Mouse (Mus musculus) midbrain, embryonic 11.5 days (tissue): ENCODE measurements around the gene Muc1. TPM values are rescaled to one million over a fixed set of nuclear protein-coding genes. Genes with fewer than 3 reads are reported as not detected.
"Not testable (repeated sequence)": the region's sequence is repeated elsewhere in the genome, so short reads cannot be mapped to it uniquely, and the experiment has no call there.

Experiments
- ATAC-seq: fragments of 200-750 bp; cut with Nextera tagmentation; 2 replicates; pipeline ENCODE4 v1.8.0; 2017; ENCODE audit warnings: moderate TSS enrichment, moderate library complexity; ENCODE audit not compliant: low FRiP score
- DNase-seq: peaks from one replicate; pipeline ENCODE4 v3.0.0; 2015; ENCODE audit warnings: low spot score; ENCODE audit errors: missing footprints
- H3K27ac ChIP-seq: fragments of 300-500 bp; sonication (generic); 2 replicates; pipeline ENCODE4 v1.5.1; 2014; ENCODE audit warnings: low read depth, low read length
- H3K27me3 ChIP-seq: fragments of 300-500 bp; sonication (generic); 2 replicates; pipeline ENCODE4 v1.6.1; 2014; ENCODE audit warnings: mild to moderate bottlenecking, low read length, moderate library complexity, mixed read lengths; ENCODE audit not compliant: control insufficient read depth, insufficient read depth
- H3K36me3 ChIP-seq: fragments of 300-500 bp; sonication (generic); 2 replicates; pipeline ENCODE4 v1.6.1; 2014; ENCODE audit warnings: mild to moderate bottlenecking, low read length, moderate library complexity, mixed read lengths; ENCODE audit not compliant: control insufficient read depth, insufficient read depth
- H3K4me1 ChIP-seq: fragments of 300-500 bp; sonication (generic); 2 replicates; pipeline ENCODE4 v1.6.1; 2014; ENCODE audit warnings: low read length; ENCODE audit not compliant: control insufficient read depth, insufficient read depth
- H3K4me2 ChIP-seq: fragments of 300-500 bp; sonication (generic); 2 replicates; pipeline ENCODE4 v1.6.1; 2014; ENCODE audit warnings: mild to moderate bottlenecking, moderate library complexity
- H3K4me3 ChIP-seq: fragments of 300-500 bp; sonication (generic); 2 replicates; pipeline ENCODE4 v1.5.1; 2014; ENCODE audit warnings: low read depth, low read length
- H3K9ac ChIP-seq: fragments of 300-500 bp; sonication (generic); 2 replicates; pipeline ENCODE4 v1.6.1; 2014; ENCODE audit warnings: low read length
- H3K9me3 ChIP-seq: fragments of 300-500 bp; sonication (generic); 2 replicates; pipeline ENCODE4 v1.6.1; 2016; ENCODE audit warnings: low read length; ENCODE audit not compliant: control insufficient read depth
- WGBS: fragments of 180-500 bp; shearing (Covaris S2); extraction: QIAGEN DNeasy Blood & Tissue Kit; methylation state at CpG from one replicate; pipeline ENCODE4 v1.1.7; 2014; 5-methylcytosine and 5-hydroxymethylcytosine counted together
- polyA plus RNA-seq: library from polyadenylated mRNA; unstranded; fragments of >200 nt; fragmentation: Nextera tagmentation; extraction: Ambion mirVana; gene quantifications from 2 replicates; pipeline ENCODE4 v1.2.1, GENCODE M21; 2014

Muc1 gene
- polyA plus RNA-seq, 1 experiment from 2014 or later: 2.7 TPM

DNA sequence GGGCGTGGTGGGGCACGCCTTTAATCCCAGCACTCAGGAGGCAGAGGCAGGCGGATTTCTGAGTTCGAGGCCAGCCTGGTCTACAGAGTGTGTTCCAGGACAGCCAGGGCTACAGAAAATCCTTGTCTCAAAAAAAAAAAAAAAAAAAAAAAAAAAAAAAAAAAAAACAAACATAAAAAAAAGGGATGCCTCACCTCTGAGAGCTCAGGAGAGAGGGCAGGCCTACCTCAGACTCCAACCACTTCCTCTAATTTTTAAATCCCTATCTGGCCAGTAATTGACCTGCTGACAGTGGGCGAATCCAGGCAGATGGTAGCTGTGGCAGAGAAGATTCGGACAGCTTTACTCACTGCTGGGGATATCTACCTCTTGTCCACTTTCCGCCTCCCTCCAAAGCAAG, 12.4 kb upstream of the Muc1 start:
- Histone ChIP-seq H3K4me2 (peak overlapping the region; percentile 82), H3K4me1 (peaks cover 36% of the 10 kb centered on the region), H3K9ac (peak overlapping the region; percentile 72; the same call in 1 of the 2 replicates)
- not testable (repeated sequence) for H3K9me3 ChIP-seq, H3K4me3 ChIP-seq, H3K27me3 ChIP-seq, DNase-seq, H3K36me3 ChIP-seq, ATAC-seq, H3K27ac ChIP-seq
- WGBS: 77% methylated on average over 7 of the region's 7 CpGs

DNA sequence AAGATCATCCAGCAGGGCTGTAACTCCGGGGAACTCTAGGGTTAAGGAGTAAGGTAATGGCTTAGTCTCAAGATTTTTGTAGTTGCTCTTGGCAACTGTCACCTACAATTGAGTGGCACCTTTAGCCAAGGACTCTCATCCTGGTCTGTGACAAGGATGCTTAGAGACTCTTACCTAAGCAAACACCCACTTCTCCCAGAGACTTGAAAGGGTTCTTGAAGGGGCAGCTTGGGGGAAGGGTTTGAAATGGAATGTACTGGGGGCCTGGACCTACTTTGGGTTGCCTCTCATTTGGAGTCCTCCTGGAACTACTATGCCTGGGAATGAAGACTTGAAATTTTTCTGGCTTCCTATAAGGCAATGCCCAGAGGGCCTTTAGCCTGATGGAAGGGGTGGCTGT, 10.6 kb upstream of the Muc1 start:
- no peak overlapping the region; the same call in 1 of the 2 replicates for H3K27ac ChIP-seq
- no peaks in the 10 kb centered on the region for H3K27me3 ChIP-seq
- no peaks in the 10 kb centered on the region for H3K9me3 ChIP-seq
- WGBS: 85% methylated on average over 1 of the region's 1 CpGs
- no peak overlapping the region for H3K9ac ChIP-seq
- H3K4me1 ChIP-seq: peaks cover 43% of the 10 kb centered on the region
- DNase-seq: no peak
- no peak overlapping the region for H3K4me2 ChIP-seq
- peaks cover 5% of the 10 kb centered on the region; the same call in 1 of the 2 replicates for H3K36me3 ChIP-seq
- no peak for ATAC-seq
- no peak overlapping the region for H3K4me3 ChIP-seq

DNA sequence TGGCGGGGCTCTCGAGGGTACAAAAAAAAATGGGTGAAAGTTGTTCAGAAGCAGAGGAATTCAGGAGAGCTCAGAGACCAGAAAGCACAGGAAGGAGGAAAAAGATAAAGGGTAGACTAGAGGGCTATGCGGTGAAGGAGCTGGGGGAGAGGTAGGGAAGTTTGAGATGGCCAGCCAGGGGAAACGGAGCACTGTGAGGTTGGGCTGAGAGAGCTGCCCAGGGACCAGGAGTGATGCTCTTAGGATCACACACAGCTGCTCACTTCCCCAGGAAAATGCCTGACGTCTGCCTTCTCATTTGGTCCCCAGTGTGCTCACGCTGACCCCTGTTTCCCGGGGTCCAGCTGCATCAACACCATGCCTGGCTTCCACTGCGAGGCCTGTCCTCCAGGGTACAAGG, 9.3 kb upstream of the Muc1 start:
- no peak overlapping the region; the same call in 1 of the 2 replicates for H3K9ac ChIP-seq
- H3K27me3 ChIP-seq: no peaks in the 10 kb centered on the region
- H3K4me3 ChIP-seq: no peak overlapping the region
- H3K27ac ChIP-seq: peak overlapping the region; percentile 32; the same call in 1 of the 2 replicates
- 50% methylated on average over 8 of the region's 8 CpGs for WGBS
- peaks cover 54% of the 10 kb centered on the region for H3K4me1 ChIP-seq
- peaks cover 9% of the 10 kb centered on the region; the same call in 1 of the 2 replicates for H3K36me3 ChIP-seq
- no peak for DNase-seq
- no peaks in the 10 kb centered on the region for H3K9me3 ChIP-seq
- H3K4me2 ChIP-seq: no peak overlapping the region
- no peak for ATAC-seq

DNA sequence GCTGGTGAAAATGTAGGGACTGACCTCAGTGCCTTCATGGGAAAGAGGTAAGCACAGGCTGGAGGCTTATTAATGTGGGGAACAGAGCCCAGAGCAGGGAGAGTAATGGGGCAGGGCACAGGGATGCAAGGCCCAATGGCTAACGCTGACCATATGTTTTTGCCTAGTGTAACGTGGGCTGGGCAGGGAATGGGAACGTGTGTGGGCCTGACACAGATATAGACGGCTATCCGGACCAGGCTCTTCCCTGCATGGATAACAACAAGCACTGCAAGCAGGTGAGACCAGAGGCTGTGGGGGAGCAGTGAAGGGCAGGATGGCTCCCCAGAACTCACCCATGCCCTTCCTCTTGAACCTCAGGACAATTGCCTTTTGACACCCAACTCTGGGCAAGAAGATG, 7.7 kb upstream of the Muc1 start:
- peaks cover 9% of the 10 kb centered on the region; the same call in 1 of the 2 replicates for H3K36me3 ChIP-seq
- DNase-seq (no peak), ATAC-seq (no peak)
- no peaks in the 10 kb centered on the region for H3K27me3 ChIP-seq
- no peak overlapping the region for H3K4me2 ChIP-seq
- WGBS: 80% methylated on average over 5 of the region's 5 CpGs
- H3K4me1 ChIP-seq: peaks cover 47% of the 10 kb centered on the region
- no peak overlapping the region; the same call in 1 of the 2 replicates for H3K27ac ChIP-seq
- H3K9me3 ChIP-seq: no peaks in the 10 kb centered on the region
- H3K9ac ChIP-seq: no peak overlapping the region
- no peak overlapping the region for H3K4me3 ChIP-seq

DNA sequence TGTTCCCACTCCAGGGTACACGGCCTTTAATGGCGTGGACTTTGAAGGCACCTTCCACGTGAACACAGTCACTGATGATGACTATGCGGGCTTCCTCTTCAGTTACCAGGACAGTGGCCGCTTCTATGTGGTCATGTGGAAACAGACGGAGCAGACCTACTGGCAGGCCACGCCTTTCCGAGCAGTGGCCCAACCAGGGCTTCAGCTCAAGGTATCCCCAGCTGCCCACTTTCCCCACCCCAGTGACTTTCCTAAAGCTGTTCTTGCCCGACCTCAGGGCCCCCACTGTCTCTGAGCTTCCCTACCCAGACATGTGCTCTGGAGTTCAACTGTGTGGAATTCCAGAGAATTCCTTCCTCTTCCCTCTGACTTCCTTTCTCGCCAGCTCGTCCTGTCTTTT, 4.1 kb upstream of the Muc1 start:
- H3K9me3 ChIP-seq: no peaks in the 10 kb centered on the region
- peak overlapping the region; percentile 89 for H3K27ac ChIP-seq
- 33% methylated on average over 11 of the region's 11 CpGs for WGBS
- peaks cover 46% of the 10 kb centered on the region for H3K4me1 ChIP-seq
- no peaks in the 10 kb centered on the region for H3K27me3 ChIP-seq
- H3K4me2 ChIP-seq: peak overlapping the region; percentile 83
- H3K36me3 ChIP-seq: peaks cover 9% of the 10 kb centered on the region; the same call in 1 of the 2 replicates
- ATAC-seq (no peak), DNase-seq (peak; percentile 89)
- peak overlapping the region; percentile 63 for H3K4me3 ChIP-seq
- H3K9ac ChIP-seq: peak overlapping the region; percentile 93

DNA sequence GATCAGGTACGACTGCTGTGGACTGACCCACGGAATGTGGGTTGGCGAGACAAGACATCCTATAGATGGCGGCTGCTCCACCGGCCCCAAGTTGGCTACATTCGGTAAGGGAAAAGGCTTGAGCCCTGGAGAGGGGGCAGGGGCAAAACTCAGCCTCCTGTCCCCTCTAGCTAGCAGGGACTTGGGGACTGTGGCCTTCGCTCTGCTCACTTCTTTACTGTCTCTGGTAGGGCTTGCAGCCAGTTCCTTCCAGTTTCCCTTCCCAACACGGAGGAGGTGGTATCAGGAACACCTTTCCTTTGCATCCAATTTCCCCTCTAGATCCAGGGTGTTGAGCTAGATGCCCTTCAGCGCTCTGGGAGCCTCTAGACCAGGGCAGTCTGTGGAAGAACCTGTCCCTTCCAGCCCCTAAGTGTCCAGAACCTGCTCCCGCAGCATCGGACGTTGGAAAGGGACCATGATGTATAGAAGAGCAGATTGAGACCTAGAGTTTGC, 3.5 kb upstream of the Muc1 start:
- WGBS: 19% methylated on average over 12 of the region's 12 CpGs
- Histone ChIP-seq H3K4me2 (peak overlapping the region; percentile 83), H3K9me3 (no peaks in the 10 kb centered on the region), H3K4me1 (peaks cover 46% of the 10 kb centered on the region), H3K36me3 (peaks cover 9% of the 10 kb centered on the region; the same call in 1 of the 2 replicates), H3K9ac (peak overlapping the region; percentile 93), H3K27ac (peak overlapping the region; percentile 89), H3K4me3 (peak overlapping the region; percentile 63), H3K27me3 (no peaks in the 10 kb centered on the region)
- no peak; the same call in 1 of the 2 replicates for ATAC-seq
- peak; percentile 92 for DNase-seq

DNA sequence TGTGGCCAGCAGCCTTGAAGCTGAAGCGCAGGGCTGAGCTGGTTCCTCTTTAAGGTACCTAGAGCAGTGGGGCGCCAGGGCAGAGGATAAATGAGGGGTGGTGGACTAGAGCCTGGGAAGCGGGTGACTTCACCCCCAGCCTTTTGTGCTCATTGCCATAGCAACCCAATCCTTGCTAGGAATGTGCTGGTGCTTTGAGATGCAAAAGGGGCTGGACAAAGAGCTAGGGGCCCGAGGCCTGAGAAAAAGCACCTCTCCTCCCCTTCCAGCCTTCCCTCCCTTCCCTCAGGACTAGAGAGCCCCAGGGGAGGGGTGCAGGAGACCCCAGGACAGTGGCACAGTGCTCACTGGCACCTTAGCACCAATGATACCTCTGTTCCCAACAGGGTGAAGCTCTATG, 2.9 kb upstream of the Muc1 start:
- Histone ChIP-seq H3K9me3 (no peaks in the 10 kb centered on the region), H3K4me2 (peak overlapping the region; percentile 83), H3K27me3 (no peaks in the 10 kb centered on the region), H3K4me3 (peak overlapping the region; percentile 63), H3K4me1 (peaks cover 46% of the 10 kb centered on the region), H3K36me3 (peaks cover 9% of the 10 kb centered on the region; the same call in 1 of the 2 replicates), H3K27ac (peak overlapping the region; percentile 89), H3K9ac (peak overlapping the region; percentile 93)
- ATAC-seq (peak; percentile 82), DNase-seq (peak; percentile 98)
- 11% methylated on average over 4 of the region's 4 CpGs for WGBS

DNA sequence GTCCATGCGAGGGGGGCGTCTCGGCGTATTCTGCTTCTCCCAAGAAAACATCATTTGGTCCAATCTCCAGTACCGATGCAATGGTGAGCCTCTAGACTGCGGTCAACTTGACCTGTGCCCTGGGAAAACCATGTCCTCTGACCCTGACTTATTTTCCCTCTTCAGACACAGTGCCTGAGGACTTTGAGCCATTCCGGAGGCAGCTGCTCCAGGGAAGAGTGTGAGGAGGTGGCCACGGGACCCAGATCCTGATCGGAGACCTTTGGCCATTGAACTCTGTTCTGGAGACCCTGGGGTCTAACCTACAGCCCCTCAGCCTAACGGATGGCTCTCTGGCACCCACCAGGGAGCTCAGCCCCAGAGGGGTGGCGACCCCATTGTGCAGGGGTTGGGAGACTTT, 2.5 kb upstream of the Muc1 start:
- Histone ChIP-seq H3K4me2 (peak overlapping the region; percentile 83), H3K27ac (peak overlapping the region; percentile 89), H3K4me1 (peaks cover 43% of the 10 kb centered on the region), H3K27me3 (no peaks in the 10 kb centered on the region), H3K4me3 (peak overlapping the region; percentile 63), H3K9ac (peak overlapping the region; percentile 93), H3K36me3 (peaks cover 9% of the 10 kb centered on the region; the same call in 1 of the 2 replicates), H3K9me3 (no peaks in the 10 kb centered on the region)
- DNase-seq (peak; percentile 94), ATAC-seq (no peak; the same call in none of the 2 replicates)
- 5% methylated on average over 11 of the region's 11 CpGs for WGBS

DNA sequence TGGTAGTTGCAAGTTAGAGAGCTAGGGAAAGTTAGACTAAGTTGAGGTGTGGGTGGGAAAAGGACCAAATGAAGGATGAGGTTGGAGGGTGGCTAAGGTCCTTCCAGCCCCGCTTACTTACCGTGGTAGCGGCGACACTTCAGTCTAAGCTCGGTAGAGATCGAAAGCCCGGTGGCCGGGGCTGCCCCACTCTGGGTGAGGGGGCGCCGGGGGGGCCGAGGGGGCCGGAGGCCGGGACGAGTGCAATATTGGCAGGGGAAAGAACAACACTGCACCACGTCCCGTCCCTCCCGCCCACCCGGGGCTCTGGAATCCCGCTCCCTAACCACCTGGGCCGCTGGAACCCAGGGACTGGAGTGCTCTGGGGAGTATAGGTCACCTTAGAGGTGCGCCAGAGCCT, 2.0 kb upstream of the Muc1 start, which contains the start of gene Mtx1:
Gene Mtx1, minus strand, starts transcription at position 189 of the 400 bp plus-strand sequence.
- Histone ChIP-seq H3K4me2 (peak within 1 kb of the TSS; percentile 83), H3K4me3 (peak within 1 kb of the TSS; percentile 63), H3K9me3 (no peaks in the 10 kb centered on the region), H3K27me3 (no peaks in the 10 kb centered on the region), H3K27ac (peak within 1 kb of the TSS; percentile 89), H3K36me3 (peaks cover 9% of the 10 kb centered on the region; the same call in 1 of the 2 replicates), H3K9ac (peak within 1 kb of the TSS; percentile 93), H3K4me1 (peaks cover 40% of the 10 kb centered on the region)
- ATAC-seq (no peak), DNase-seq (no peak)
- WGBS: under 1% methylated on average over 21 of the region's 21 CpGs
